Mouse (Mus musculus): Measurements from ENCODE around the gene Adra2c.

DNA sequence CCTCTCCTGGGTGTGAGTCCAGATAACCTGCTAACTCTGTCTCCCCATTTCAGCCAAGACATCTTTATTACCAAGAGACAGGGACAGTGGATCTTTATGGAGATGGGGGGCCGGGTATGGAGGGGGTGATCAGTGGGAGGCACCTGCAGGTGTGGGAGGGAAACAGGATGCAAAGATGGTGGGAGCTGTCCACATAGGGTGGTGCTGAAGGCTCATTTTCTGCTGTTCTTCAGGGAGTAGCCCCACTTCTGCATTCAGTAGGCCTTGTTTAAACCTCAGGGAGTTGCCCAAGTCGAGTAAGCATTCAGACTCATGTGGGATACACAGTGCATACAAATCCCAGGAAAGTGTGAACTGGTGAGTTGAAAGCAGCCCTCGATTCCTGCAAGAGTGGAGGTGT is 21.5 kb downstream of the Adra2c start:
- TF ChIP-seq TAL1 (IDR thresholded peaks at IDR 0.05; ENCODE audit: low read length) (no peak), GATA1 (IDR thresholded peaks at IDR 0.05; ENCODE audit: low read length) (no peak)

All from erythroblast, embryonic 14.5 days (primary cell).